ENCODE assay signal across 8 mouse cellular contexts in genomic region chr17:21383391-21384056, GRCm38 (mm10). TPM values are rescaled to one million over a fixed set of nuclear protein-coding genes. Genes with fewer than 3 reads are reported as not detected.
DNase-seq lines count a peak whose midpoint lies in the region; ATAC-seq and TF ChIP-seq lines count a peak whose summit lies in the region.

Gene Zfp677, plus strand, starts transcription at chr17:21383748.

- POLR2A ChIA-PET in Patski (lab: Charles Lee) = interaction anchor here (0.7 to 1.0 kb wide), 2 partner anchors 81 to 111 kb away, joined by 3 to 5 read pairs; no protein-coding TSS in a partner anchor

- H3K27ac ChIP-seq in hindbrain, embryonic 11.5 days (ENCODE audit: low read depth, low read length) = no peak within 1 kb of the TSS
- no peak within 1 kb of the TSS for H3K27ac ChIP-seq in lung, postnatal 0 days (ENCODE audit: low read length)

- H3K4me1 ChIP-seq in hindbrain, embryonic 11.5 days (replicated peaks; ENCODE audit: control insufficient read depth, insufficient read depth, low read length) = no peaks in the 10 kb centered on the region
- H3K4me1 ChIP-seq in lung, postnatal 0 days (ENCODE audit: insufficient read depth, low read depth, low read length) = no peaks in the 10 kb centered on the region

- peak within 1 kb of the TSS; percentile 44 for H3K9ac ChIP-seq in hindbrain, embryonic 11.5 days (ENCODE audit: low read depth, low read length)
- H3K9ac ChIP-seq in lung, postnatal 0 days (replicated peaks; ENCODE audit: low read depth) = 0 out of 2 replicates have a peak within 1 kb of the TSS, but pooled peaks have one; percentile 2

- H3K9me3 ChIP-seq in hindbrain, embryonic 11.5 days (ENCODE audit: control insufficient read depth, low read length) = no peaks in the 10 kb centered on the region
- H3K9me3 ChIP-seq in lung, postnatal 0 days (ENCODE audit: low read length) = no peaks in the 10 kb centered on the region

- H3K4me2 ChIP-seq in hindbrain, embryonic 11.5 days (replicated peaks; ENCODE audit: low read depth, low read length) = peak within 1 kb of the TSS; percentile 76
- peak within 1 kb of the TSS; percentile 64 for H3K4me2 ChIP-seq in lung, postnatal 0 days (replicated peaks; ENCODE audit: low read depth, low read length)

- DNase-seq in Patski (ENCODE audit: low read depth, low spot score) = peak; percentile 38
- DNase-seq in cerebellum, postnatal 10 days = peak; percentile 74 to 75
- peak; percentile 26 to 46 for DNase-seq in frontal cortex, postnatal 10 days (ENCODE audit: low spot score in 2 of 2)
- DNase-seq in hindbrain, embryonic 11.5 days (ENCODE audit: low spot score) = peak; percentile 71
- peak; percentile 59 for DNase-seq in layer of hippocampus, adult 9-11 months
- peak; percentile 90 for DNase-seq in lung, postnatal 0 days (ENCODE audit: low spot score)
- DNase-seq in ovary, postnatal 10 days (ENCODE audit: low spot score) = peak; percentile 35
- DNase-seq in thymus, postnatal 0 days (ENCODE audit: low spot score) = peak; percentile 87

- in situ Hi-C loops in Patski (cut with MboI; ENCODE audit: low pct_unique_long_range_greater_than_20kb) = no loop called here

- WGBS in hindbrain, embryonic 11.5 days = 6% methylated on average over 20 of the region's 20 CpGs
- 3% methylated on average over 20 of the region's 20 CpGs for WGBS in lung, postnatal 0 days

- ATAC-seq in Patski = peak; percentile 100
- peak; percentile 99 for ATAC-seq in hindbrain, embryonic 11.5 days (ENCODE audit: low FRiP score)
- peak; percentile 99 for ATAC-seq in lung, postnatal 0 days

- TF ChIP-seq CTCF in Patski (IDR thresholded peaks at IDR 0.05) = peak; percentile 79
- TF ChIP-seq CTCF in lung, postnatal 0 days (IDR thresholded peaks at IDR 0.05) = peak; percentile 74

- no peaks in the 10 kb centered on the region for H3K36me3 ChIP-seq in hindbrain, embryonic 11.5 days (ENCODE audit: control insufficient read depth, insufficient read depth, low read length)
- no peaks in the 10 kb centered on the region for H3K36me3 ChIP-seq in lung, postnatal 0 days (ENCODE audit: insufficient read depth, low read length)

- TF ChIP-seq EP300 in lung, postnatal 0 days (IDR thresholded peaks at IDR 0.05) = 0 out of 2 replicates have a peak, but pooled peaks have one; percentile 17

- CTCF ChIA-PET in Patski (lab: Charles Lee) = interaction anchor here (1.0 to 1.6 kb wide), 6 partner anchors 10 to 152 kb away, joined by 3 to 8 read pairs (median 4); partner anchors contain the start of gene Zfp54

- peak within 1 kb of the TSS; percentile 42 for H3K4me3 ChIP-seq in hindbrain, embryonic 11.5 days (ENCODE audit: low read depth, low read length)
- H3K4me3 ChIP-seq in lung, postnatal 0 days (ENCODE audit: low read depth, low read length) = peak within 1 kb of the TSS; percentile 33

- H3K27me3 ChIP-seq in Patski = no peaks in the 10 kb centered on the region
- no peaks in the 10 kb centered on the region for H3K27me3 ChIP-seq in hindbrain, embryonic 11.5 days (ENCODE audit: control insufficient read depth, insufficient read depth, low read length)
- H3K27me3 ChIP-seq in lung, postnatal 0 days (replicated peaks; ENCODE audit: insufficient read depth, low read length) = no peaks in the 10 kb centered on the region

RNA-seq across cellular contexts. Expression of gene Zfp677, which starts in this region (rescaled TPM):
- 9.4 TPM for polyA plus RNA-seq in Patski (2021)
- 3.1 and 4.0 TPM in 2 replicates for polyA plus RNA-seq in hindbrain, embryonic 11.5 days (2014; fragmentation: Nextera tagmentation; extraction: Ambion mirVana)
- 1.8 and 2.4 TPM in 2 replicates for polyA plus RNA-seq in lung, postnatal 0 days (2015; fragmentation: Nextera tagmentation; extraction: Ambion mirVana)
- polyA plus RNA-seq in thymus, postnatal 0 days (2015; fragmentation: Nextera tagmentation; extraction: Ambion mirVana) = 5.2 and 5.5 TPM in 2 replicates

Comparison
In these comparisons a context has a peak if more than half of its experiments do, and no peak if none do; other contexts are left out.
1. DNase-seq: peak in every context shown above with its lines; median percentile 90 in lung, postnatal 0 days; 87 in thymus, postnatal 0 days; 74 in cerebellum, postnatal 10 days; 71 in hindbrain, embryonic 11.5 days; 59 in layer of hippocampus, adult 9-11 months; 38 in Patski; 36 in frontal cortex, postnatal 10 days; 35 in ovary, postnatal 10 days.